In the genomic region with DNA sequence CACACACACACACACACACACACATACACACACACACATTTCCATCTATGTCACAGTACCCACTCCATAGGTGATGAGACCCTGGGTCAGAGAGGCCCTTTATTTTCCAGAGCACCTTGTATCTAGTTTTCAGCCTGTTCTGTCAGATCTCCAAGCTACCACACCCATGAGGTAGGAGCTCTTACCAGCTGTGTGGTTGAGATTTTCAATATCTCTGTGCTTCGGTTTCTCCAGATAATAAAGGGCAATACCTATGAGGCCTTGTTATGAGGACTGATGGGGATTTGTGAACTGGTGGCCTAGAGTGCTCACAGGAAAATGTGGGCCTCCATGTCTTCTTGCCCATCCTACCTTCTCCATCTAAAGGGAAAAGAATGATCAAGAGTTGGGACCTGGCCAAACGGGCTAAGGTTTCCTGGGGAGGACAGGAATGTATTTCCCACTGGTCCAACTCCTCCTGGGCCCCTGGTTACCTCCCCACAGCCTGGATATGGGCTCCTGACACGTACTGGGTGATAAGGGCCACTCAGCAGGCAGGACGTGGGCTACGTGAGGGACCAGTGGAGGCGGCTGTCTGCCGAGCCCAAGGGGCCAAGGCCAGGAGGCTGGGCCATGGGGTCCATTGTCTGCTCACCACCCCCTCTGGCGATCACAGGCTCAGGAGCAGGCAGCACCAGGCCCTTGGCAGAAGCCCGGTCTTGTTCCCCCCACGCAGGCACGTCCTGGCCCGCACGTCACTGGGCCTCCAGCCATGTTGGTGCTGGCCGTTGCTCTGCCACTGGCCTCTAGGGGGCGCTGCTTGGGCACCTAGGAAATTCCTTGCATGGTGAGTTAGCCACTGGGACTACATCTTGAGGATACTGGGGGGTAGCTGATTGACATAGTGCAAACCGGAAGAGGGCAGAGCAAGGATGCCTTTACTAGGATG, we compare ENCODE assay signal across 9 mouse cellular contexts. TPM values are rescaled to one million over a fixed set of nuclear protein-coding genes. Genes with fewer than 3 reads are reported as not detected.
DNase-seq lines count a peak whose midpoint lies in the region; ATAC-seq and TF ChIP-seq lines count a peak whose summit lies in the region.
"Had no signal": no experiment of that assay in that cellular context is flagged by ENCODE, and none has a peak within 500 bp of the region (broad histone marks: within the 10 kb centered on the region; RNA-seq: fewer than 3 reads in every experiment).

No protein-coding gene starts in this region.

- no peak for DNase-seq in hindbrain, embryonic 14.5 days (ENCODE audit: low spot score)
- DNase-seq in cerebellum, adult 9-10 months = peak; percentile 65
- peak; percentile 53 to 67 for DNase-seq in gastrocnemius, postnatal 36 days
- peak; percentile 66 to 67 for DNase-seq in layer of hippocampus, postnatal 14 days (ENCODE audit: low spot score in 2 of 2)
- DNase-seq in retina, embryonic 14.5 days (ENCODE audit: low spot score) = peak; percentile 59
- DNase-seq in urinary bladder, postnatal 25 days (ENCODE audit: low spot score) = no peak

- H3K27ac ChIP-seq in hindbrain, embryonic 15.5 days (replicated peaks) = no peak overlapping the region
- no peak overlapping the region for H3K27ac ChIP-seq in hindbrain, embryonic 14.5 days

- no peak overlapping the region for H3K4me3 ChIP-seq in hindbrain, embryonic 15.5 days
- no peak overlapping the region for H3K4me3 ChIP-seq in hindbrain, embryonic 14.5 days (replicated peaks; ENCODE audit: low read length)
- peak overlapping the region; percentile 67 for H3K4me3 ChIP-seq in E14TG2a.4 (replicated peaks; ENCODE audit: low read length)

- no peak overlapping the region for H3K4me2 ChIP-seq in hindbrain, embryonic 15.5 days
- H3K4me2 ChIP-seq in hindbrain, embryonic 14.5 days (replicated peaks) = no peak overlapping the region

- no peaks in the 10 kb centered on the region for H3K36me3 ChIP-seq in hindbrain, embryonic 15.5 days
- no peaks in the 10 kb centered on the region for H3K36me3 ChIP-seq in hindbrain, embryonic 14.5 days (replicated peaks; ENCODE audit: control insufficient read depth, insufficient read depth)
- no peaks in the 10 kb centered on the region for H3K36me3 ChIP-seq in E14TG2a.4 (ENCODE audit: insufficient read depth, low read length)

- TF ChIP-seq CTCF in E14TG2a.4 (conservative IDR thresholded peaks at IDR 0.05; ENCODE audit: low read length) = peak; percentile 76

- no peaks in the 10 kb centered on the region for H3K4me1 ChIP-seq in hindbrain, embryonic 15.5 days (replicated peaks)
- H3K4me1 ChIP-seq in hindbrain, embryonic 14.5 days (replicated peaks; ENCODE audit: control insufficient read depth, insufficient read depth, low read length) = no peaks in the 10 kb centered on the region
- peaks cover 51% of the 10 kb centered on the region for H3K4me1 ChIP-seq in E14TG2a.4 (replicated peaks; ENCODE audit: low read depth, low read length)

- no peaks in the 10 kb centered on the region for H3K27me3 ChIP-seq in hindbrain, embryonic 15.5 days
- no peaks in the 10 kb centered on the region for H3K27me3 ChIP-seq in hindbrain, embryonic 14.5 days (ENCODE audit: control insufficient read depth, insufficient read depth, low read length)
- H3K27me3 ChIP-seq in E14TG2a.4 (ENCODE audit: insufficient read depth, low read length) = peaks cover 18% of the 10 kb centered on the region

- 0 out of 2 replicates have a peak, but pooled peaks have one; percentile 27 for ATAC-seq in hindbrain, embryonic 15.5 days (ENCODE audit: low FRiP score, low read depth)
- no peak for ATAC-seq in hindbrain, embryonic 14.5 days (ENCODE audit: low FRiP score)

- H3K9me3 ChIP-seq in hindbrain, embryonic 15.5 days = no peaks in the 10 kb centered on the region
- no peaks in the 10 kb centered on the region for H3K9me3 ChIP-seq in hindbrain, embryonic 14.5 days (ENCODE audit: control insufficient read depth, low read length)
- H3K9me3 ChIP-seq in E14TG2a.4 (ENCODE audit: low read length) = no peaks in the 10 kb centered on the region

- H3K9ac ChIP-seq in hindbrain, embryonic 15.5 days = no peak overlapping the region
- no peak overlapping the region for H3K9ac ChIP-seq in hindbrain, embryonic 14.5 days

- 57% methylated on average over 16 of the region's 16 CpGs for WGBS in hindbrain, embryonic 15.5 days
- WGBS in hindbrain, embryonic 14.5 days = 63% methylated on average over 16 of the region's 16 CpGs

- intact Hi-C loops in gastrocnemius, postnatal 36 days (cut with DNase I) = loop anchor here (5.0 kb wide), 2 partner anchors 59 to 99 kb away; no protein-coding TSS in a partner anchor

RNA-seq across cellular contexts. Expression of a gene that starts 14.5 kb away (rescaled TPM):
- 0.43 TPM in 1 of 2 replicates, not detected in the other for polyA plus RNA-seq in hindbrain, embryonic 15.5 days (2015; fragmentation: Nextera tagmentation; extraction: Ambion mirVana)
- polyA plus RNA-seq in hindbrain, embryonic 14.5 days (2014; fragmentation: Nextera tagmentation; extraction: Ambion mirVana) = not detected in 2 replicates
- not detected for total RNA-seq in gastrocnemius, postnatal 36 days (2021)
- not detected for total RNA-seq in layer of hippocampus, postnatal 14 days (2021)
- total RNA-seq: layer of hippocampus, adult 18-20 months had no signal

Comparison
In these comparisons a context has a peak if more than half of its experiments do, and no peak if none do; other contexts are left out.
1. DNase-seq: peak in cerebellum, adult 9-10 months (single experiment), gastrocnemius, postnatal 36 days (2 of 2), layer of hippocampus, postnatal 14 days (2 of 2) and retina, embryonic 14.5 days (single experiment); none in hindbrain, embryonic 14.5 days (single experiment) and urinary bladder, postnatal 25 days (single experiment).